ENCODE assay signal across 8 mouse cellular contexts in the genomic region with DNA sequence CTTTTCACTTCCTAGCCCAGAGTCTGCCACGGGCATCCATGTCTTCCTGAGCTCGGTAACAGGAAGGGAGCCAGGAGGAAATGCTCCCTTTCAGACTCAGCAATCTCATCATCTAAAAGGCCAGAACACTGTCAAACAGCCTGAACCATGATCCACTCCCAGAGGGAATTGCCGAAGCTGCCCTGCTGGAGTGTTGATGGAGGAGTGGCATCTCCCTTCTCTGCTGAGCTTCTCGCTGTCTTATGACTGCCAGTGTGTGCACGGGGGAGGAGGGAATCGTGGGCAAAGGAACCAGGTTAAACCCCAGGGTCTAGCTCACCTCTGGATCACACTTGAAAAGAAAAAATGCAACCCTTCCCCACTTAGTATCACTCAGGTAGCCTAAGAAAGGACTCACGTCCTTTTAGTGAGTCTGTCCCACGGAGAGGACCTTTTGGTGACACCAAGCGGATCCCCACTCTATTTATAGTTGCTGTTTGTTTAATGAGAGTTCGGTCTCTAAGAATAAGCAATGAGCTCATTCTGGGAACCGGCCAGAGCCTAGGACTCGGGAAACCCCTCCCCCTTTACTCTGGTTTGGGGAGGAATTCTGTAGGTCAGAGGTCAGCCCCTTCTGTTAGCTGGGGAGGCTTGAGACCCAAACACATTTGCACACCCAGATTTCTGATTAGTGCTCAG.
DNase-seq lines count a peak whose midpoint lies in the region; ATAC-seq lines count a peak whose summit lies in the region.

No protein-coding gene starts in this region.

- 0 out of 2 replicates have a peak overlapping the region, but pooled peaks have one; percentile 2 for H3K9ac ChIP-seq in neural tube, embryonic 13.5 days
- peak overlapping the region; percentile 69 for H3K9ac ChIP-seq in heart, embryonic 13.5 days
- peak overlapping the region; percentile 31; the same call in 1 of the 2 replicates for H3K9ac ChIP-seq in stomach, embryonic 16.5 days (ENCODE audit: low read length)

- no peaks in the 10 kb centered on the region for H3K9me3 ChIP-seq in neural tube, embryonic 13.5 days
- no peaks in the 10 kb centered on the region for H3K9me3 ChIP-seq in heart, embryonic 13.5 days
- H3K9me3 ChIP-seq in stomach, embryonic 16.5 days (replicated peaks; ENCODE audit: control insufficient read depth, low read length), result no peaks in the 10 kb centered on the region

- DNase-seq in neural tube, embryonic 10.5 days (ENCODE audit: extremely low spot score, low spot score), result no peak
- peak; percentile 21 to 54 for DNase-seq in kidney, postnatal 4 days
- DNase-seq in right cerebral cortex, adult 2 months (ENCODE audit: low spot score in 2 of 2), result no peak
- DNase-seq in frontal cortex, postnatal 36 days (ENCODE audit: low spot score in 2 of 2), result no peak
- DNase-seq in T-cell, adult 2 months (ENCODE audit: low spot score), result no peak

- no peaks in the 10 kb centered on the region for H3K27me3 ChIP-seq in neural tube, embryonic 13.5 days
- no peaks in the 10 kb centered on the region for H3K27me3 ChIP-seq in heart, embryonic 13.5 days (replicated peaks)
- no peaks in the 10 kb centered on the region for H3K27me3 ChIP-seq in stomach, embryonic 16.5 days (ENCODE audit: control insufficient read depth, insufficient read depth, low read length)

- no peak overlapping the region for H3K4me2 ChIP-seq in neural tube, embryonic 13.5 days
- peak overlapping the region; percentile 59 for H3K4me2 ChIP-seq in heart, embryonic 13.5 days
- peak overlapping the region; percentile 22 for H3K4me2 ChIP-seq in stomach, embryonic 16.5 days (ENCODE audit: low read depth, low read length)

- H3K4me1 ChIP-seq in neural tube, embryonic 13.5 days (replicated peaks), result 0 out of 2 replicates have a peak, but pooled peaks cover 3% of the 10 kb centered on the region
- peaks cover 57% of the 10 kb centered on the region for H3K4me1 ChIP-seq in heart, embryonic 13.5 days
- H3K4me1 ChIP-seq in stomach, embryonic 16.5 days (ENCODE audit: control insufficient read depth, insufficient read depth, low read length), result peaks cover 13% of the 10 kb centered on the region

- WGBS in neural tube, embryonic 13.5 days, result 62% methylated on average over 12 of the region's 12 CpGs
- WGBS in heart, embryonic 13.5 days, result 13% methylated on average over 12 of the region's 12 CpGs
- WGBS in stomach, embryonic 16.5 days, result 15% methylated on average over 12 of the region's 12 CpGs

- H3K4me3 ChIP-seq in neural tube, embryonic 13.5 days, result no peak overlapping the region
- H3K4me3 ChIP-seq in heart, embryonic 13.5 days, result 0 out of 2 replicates have a peak overlapping the region, but pooled peaks have one; percentile 19
- H3K4me3 ChIP-seq in stomach, embryonic 16.5 days (replicated peaks; ENCODE audit: low read length), result no peak overlapping the region

- no peak overlapping the region for H3K27ac ChIP-seq in neural tube, embryonic 13.5 days (replicated peaks)
- peak overlapping the region; percentile 89 for H3K27ac ChIP-seq in heart, embryonic 13.5 days (replicated peaks)
- H3K27ac ChIP-seq in stomach, embryonic 16.5 days (ENCODE audit: low read length), result peak overlapping the region; percentile 61

- H3K36me3 ChIP-seq in neural tube, embryonic 13.5 days, result no peaks in the 10 kb centered on the region
- no peaks in the 10 kb centered on the region for H3K36me3 ChIP-seq in heart, embryonic 13.5 days
- no peaks in the 10 kb centered on the region for H3K36me3 ChIP-seq in stomach, embryonic 16.5 days (ENCODE audit: control insufficient read depth, insufficient read depth, low read length)

- ATAC-seq in neural tube, embryonic 13.5 days (ENCODE audit: low read depth), result no peak
- ATAC-seq in heart, embryonic 13.5 days (ENCODE audit: extremely low read depth, insufficient number of reproducible peaks, low FRiP score, low TSS enrichment), result peak; percentile 24; the same call in 1 of the 2 replicates
- ATAC-seq in stomach, embryonic 16.5 days (ENCODE audit: insufficient read depth, low FRiP score), result peak; percentile 61

Comparison
In these comparisons a context has a peak if more than half of its experiments do, and no peak if none do; other contexts are left out.
1. H3K9ac ChIP-seq: peak in every context shown above with its lines; median percentile 69 in heart, embryonic 13.5 days; 31 in stomach, embryonic 16.5 days; 2 in neural tube, embryonic 13.5 days.
2. DNase-seq: peak in kidney, postnatal 4 days (2 of 2); none in neural tube, embryonic 10.5 days (single experiment), right cerebral cortex, adult 2 months (0 of 2), frontal cortex, postnatal 36 days (0 of 2) and T-cell, adult 2 months (single experiment).